Mouse (Mus musculus): ENCODE results near the gene Olfr1412. TPM values are rescaled to one million over a fixed set of nuclear protein-coding genes. Genes with fewer than 3 reads are reported as not detected.
A peak's percentile ranks its signal among the peaks of the same experiment; 100 is the strongest.

Olfr1412 gene
- polyA plus RNA-seq, 1 experiment from 2014 or later: not detected

GRCm38 (mm10) chr1:92634976-92635599 lies 49.5 kb downstream of the Olfr1412 start:
- peak overlapping the region; percentile 62; the same call in 1 of the 2 replicates for H3K27ac ChIP-seq
- ATAC-seq (ENCODE audit: low FRiP score): peak; percentile 78; the same call in 1 of the 2 replicates
- no peaks in the 10 kb centered on the region for H3K9me3 ChIP-seq (ENCODE audit: control insufficient read depth, low read length)
- 0 out of 2 replicates have a peak, but pooled peaks cover 3% of the 10 kb centered on the region for H3K4me1 ChIP-seq (replicated peaks; ENCODE audit: control insufficient read depth, insufficient read depth, low read length)
- no peak overlapping the region for H3K4me2 ChIP-seq (replicated peaks)
- no peak overlapping the region for H3K4me3 ChIP-seq (replicated peaks; ENCODE audit: low read length)
- H3K9ac ChIP-seq: no peak overlapping the region
- peaks cover 40% of the 10 kb centered on the region for H3K36me3 ChIP-seq (replicated peaks; ENCODE audit: control insufficient read depth, insufficient read depth)
- 45% methylated on average over 4 of the region's 4 CpGs for WGBS
- H3K27me3 ChIP-seq (ENCODE audit: control insufficient read depth, insufficient read depth, low read length): no peaks in the 10 kb centered on the region
- no peak for DNase-seq (ENCODE audit: low spot score)

GRCm38 (mm10) chr1:92636015-92636414 lies 50.4 kb downstream of the Olfr1412 start:
- WGBS: 88% methylated on average over 8 of the region's 8 CpGs
- Histone ChIP-seq H3K27ac (0 out of 2 replicates have a peak overlapping the region, but pooled peaks have one; percentile 15), H3K9me3 (ENCODE audit: control insufficient read depth, low read length) (no peaks in the 10 kb centered on the region), H3K4me3 (replicated peaks; ENCODE audit: low read length) (no peak overlapping the region), H3K4me2 (replicated peaks) (no peak overlapping the region), H3K9ac (no peak overlapping the region), H3K36me3 (replicated peaks; ENCODE audit: control insufficient read depth, insufficient read depth) (peaks cover 40% of the 10 kb centered on the region), H3K27me3 (ENCODE audit: control insufficient read depth, insufficient read depth, low read length) (no peaks in the 10 kb centered on the region), H3K4me1 (replicated peaks; ENCODE audit: control insufficient read depth, insufficient read depth, low read length) (peaks cover 11% of the 10 kb centered on the region)
- no peak for DNase-seq (ENCODE audit: low spot score)
- no peak for ATAC-seq (ENCODE audit: low FRiP score)

- Histone ChIP-seq H3K4me1 (replicated peaks; ENCODE audit: control insufficient read depth, insufficient read depth, low read length) (peaks cover 14% of the 10 kb centered on the region), H3K36me3 (replicated peaks; ENCODE audit: control insufficient read depth, insufficient read depth) (peaks cover 40% of the 10 kb centered on the region), H3K27ac (no peak overlapping the region), H3K27me3 (ENCODE audit: control insufficient read depth, insufficient read depth, low read length) (no peaks in the 10 kb centered on the region), H3K9me3 (ENCODE audit: control insufficient read depth, low read length) (no peaks in the 10 kb centered on the region), H3K9ac (no peak overlapping the region), H3K4me2 (replicated peaks) (no peak overlapping the region), H3K4me3 (replicated peaks; ENCODE audit: low read length) (no peak overlapping the region)
- DNase-seq (ENCODE audit: low spot score) (no peak), ATAC-seq (ENCODE audit: low FRiP score) (no peak)
- 94% methylated on average over 11 of the region's 11 CpGs for WGBS
Observed at GRCm38 (mm10) chr1:92636676-92637075, 51.1 kb downstream of the Olfr1412 start.

- no peak for ATAC-seq (ENCODE audit: low FRiP score)
- no peak for DNase-seq (ENCODE audit: low spot score)
- H3K9me3 ChIP-seq (ENCODE audit: control insufficient read depth, low read length): no peaks in the 10 kb centered on the region
- H3K4me1 ChIP-seq (replicated peaks; ENCODE audit: control insufficient read depth, insufficient read depth, low read length): peaks cover 20% of the 10 kb centered on the region
- H3K9ac ChIP-seq: no peak overlapping the region
- H3K27me3 ChIP-seq (ENCODE audit: control insufficient read depth, insufficient read depth, low read length): no peaks in the 10 kb centered on the region
- no peak overlapping the region for H3K27ac ChIP-seq
- no peak overlapping the region for H3K4me3 ChIP-seq (replicated peaks; ENCODE audit: low read length)
- 91% methylated on average over 15 of the region's 15 CpGs for WGBS
- H3K36me3 ChIP-seq (replicated peaks; ENCODE audit: control insufficient read depth, insufficient read depth): peaks cover 40% of the 10 kb centered on the region
- no peak overlapping the region for H3K4me2 ChIP-seq (replicated peaks)
Observed at GRCm38 (mm10) chr1:92637501-92638172, 52.1 kb downstream of the Olfr1412 start.

GRCm38 (mm10) chr1:92638181-92638580 lies 52.6 kb downstream of the Olfr1412 start:
- DNase-seq (ENCODE audit: low spot score) (no peak), ATAC-seq (ENCODE audit: low FRiP score) (no peak)
- no peak overlapping the region for H3K4me3 ChIP-seq (replicated peaks; ENCODE audit: low read length)
- WGBS: 93% methylated on average over 3 of the region's 3 CpGs
- H3K27me3 ChIP-seq (ENCODE audit: control insufficient read depth, insufficient read depth, low read length): no peaks in the 10 kb centered on the region
- H3K27ac ChIP-seq: no peak overlapping the region
- no peaks in the 10 kb centered on the region for H3K9me3 ChIP-seq (ENCODE audit: control insufficient read depth, low read length)
- H3K4me1 ChIP-seq (replicated peaks; ENCODE audit: control insufficient read depth, insufficient read depth, low read length): peaks cover 20% of the 10 kb centered on the region
- H3K4me2 ChIP-seq (replicated peaks): no peak overlapping the region
- H3K36me3 ChIP-seq (replicated peaks; ENCODE audit: control insufficient read depth, insufficient read depth): peaks cover 40% of the 10 kb centered on the region
- no peak overlapping the region for H3K9ac ChIP-seq

GRCm38 (mm10) chr1:92638736-92639135 lies 53.2 kb downstream of the Olfr1412 start:
- Histone ChIP-seq H3K9ac (no peak overlapping the region), H3K27me3 (ENCODE audit: control insufficient read depth, insufficient read depth, low read length) (no peaks in the 10 kb centered on the region), H3K36me3 (replicated peaks; ENCODE audit: control insufficient read depth, insufficient read depth) (peaks cover 40% of the 10 kb centered on the region), H3K27ac (no peak overlapping the region), H3K4me2 (replicated peaks) (no peak overlapping the region), H3K4me3 (replicated peaks; ENCODE audit: low read length) (no peak overlapping the region), H3K4me1 (replicated peaks; ENCODE audit: control insufficient read depth, insufficient read depth, low read length) (peaks cover 20% of the 10 kb centered on the region), H3K9me3 (ENCODE audit: control insufficient read depth, low read length) (no peaks in the 10 kb centered on the region)
- WGBS: 96% methylated on average over 4 of the region's 4 CpGs
- ATAC-seq (ENCODE audit: low FRiP score) (no peak), DNase-seq (ENCODE audit: low spot score) (no peak)

GRCm38 (mm10) chr1:92640393-92640792 lies 54.8 kb downstream of the Olfr1412 start:
- DNase-seq (ENCODE audit: low spot score) (no peak), ATAC-seq (ENCODE audit: low FRiP score) (no peak)
- 92% methylated on average over 6 of the region's 6 CpGs for WGBS
- H3K36me3 ChIP-seq (replicated peaks; ENCODE audit: control insufficient read depth, insufficient read depth): peaks cover 40% of the 10 kb centered on the region
- no peaks in the 10 kb centered on the region for H3K27me3 ChIP-seq (ENCODE audit: control insufficient read depth, insufficient read depth, low read length)
- peak overlapping the region; percentile 96 for H3K4me2 ChIP-seq (replicated peaks)
- H3K27ac ChIP-seq: no peak overlapping the region
- peak overlapping the region; percentile 91; the same call in 1 of the 2 replicates for H3K9ac ChIP-seq
- H3K4me1 ChIP-seq (replicated peaks; ENCODE audit: control insufficient read depth, insufficient read depth, low read length): peaks cover 17% of the 10 kb centered on the region
- no peaks in the 10 kb centered on the region for H3K9me3 ChIP-seq (ENCODE audit: control insufficient read depth, low read length)
- H3K4me3 ChIP-seq (replicated peaks; ENCODE audit: low read length): peak overlapping the region; percentile 85; the same call in 1 of the 2 replicates

Other genes with a start within 250 kb of the Olfr1412 start
- 291 and 311 TPM in 2 replicates for gene Ndufa10, start 111.9 kb upstream of the Olfr1412 start, polyA plus RNA-seq (2014; fragmentation: Nextera tagmentation; extraction: Ambion mirVana)
- gene Olfr1416, start 100.7 kb upstream of the Olfr1412 start, polyA plus RNA-seq (2014; fragmentation: Nextera tagmentation; extraction: Ambion mirVana): not detected in 2 replicates
- gene Olfr1415, start 89.7 kb upstream of the Olfr1412 start, polyA plus RNA-seq (2014; fragmentation: Nextera tagmentation; extraction: Ambion mirVana): not detected in 2 replicates
- not detected in 2 replicates for gene Olfr1414, start 67.1 kb upstream of the Olfr1412 start, polyA plus RNA-seq (2014; fragmentation: Nextera tagmentation; extraction: Ambion mirVana)
- gene Olfr1413, start 14.5 kb upstream of the Olfr1412 start, polyA plus RNA-seq (2014; fragmentation: Nextera tagmentation; extraction: Ambion mirVana): not detected in 2 replicates
- not detected in 2 replicates for gene Olfr1411, start 8.6 kb downstream of the Olfr1412 start, polyA plus RNA-seq (2014; fragmentation: Nextera tagmentation; extraction: Ambion mirVana)
- not detected in 2 replicates for gene Olfr1410, start 20.0 kb downstream of the Olfr1412 start, polyA plus RNA-seq (2014; fragmentation: Nextera tagmentation; extraction: Ambion mirVana)
- gene Olfr12, start 32.0 kb downstream of the Olfr1412 start, polyA plus RNA-seq (2014; fragmentation: Nextera tagmentation; extraction: Ambion mirVana): not detected in 2 replicates
- gene Cops9, start 56.2 kb downstream of the Olfr1412 start, polyA plus RNA-seq (2014; fragmentation: Nextera tagmentation; extraction: Ambion mirVana): 553 and 683 TPM in 2 replicates
- 0.31 TPM in 1 of 2 replicates, not detected in the other for gene Otos, start 63.1 kb downstream of the Olfr1412 start, polyA plus RNA-seq (2014; fragmentation: Nextera tagmentation; extraction: Ambion mirVana)
- gene Gpc1, start 245.9 kb downstream of the Olfr1412 start, polyA plus RNA-seq (2014; fragmentation: Nextera tagmentation; extraction: Ambion mirVana): 64.0 and 66.1 TPM in 2 replicates